In the genomic region with DNA sequence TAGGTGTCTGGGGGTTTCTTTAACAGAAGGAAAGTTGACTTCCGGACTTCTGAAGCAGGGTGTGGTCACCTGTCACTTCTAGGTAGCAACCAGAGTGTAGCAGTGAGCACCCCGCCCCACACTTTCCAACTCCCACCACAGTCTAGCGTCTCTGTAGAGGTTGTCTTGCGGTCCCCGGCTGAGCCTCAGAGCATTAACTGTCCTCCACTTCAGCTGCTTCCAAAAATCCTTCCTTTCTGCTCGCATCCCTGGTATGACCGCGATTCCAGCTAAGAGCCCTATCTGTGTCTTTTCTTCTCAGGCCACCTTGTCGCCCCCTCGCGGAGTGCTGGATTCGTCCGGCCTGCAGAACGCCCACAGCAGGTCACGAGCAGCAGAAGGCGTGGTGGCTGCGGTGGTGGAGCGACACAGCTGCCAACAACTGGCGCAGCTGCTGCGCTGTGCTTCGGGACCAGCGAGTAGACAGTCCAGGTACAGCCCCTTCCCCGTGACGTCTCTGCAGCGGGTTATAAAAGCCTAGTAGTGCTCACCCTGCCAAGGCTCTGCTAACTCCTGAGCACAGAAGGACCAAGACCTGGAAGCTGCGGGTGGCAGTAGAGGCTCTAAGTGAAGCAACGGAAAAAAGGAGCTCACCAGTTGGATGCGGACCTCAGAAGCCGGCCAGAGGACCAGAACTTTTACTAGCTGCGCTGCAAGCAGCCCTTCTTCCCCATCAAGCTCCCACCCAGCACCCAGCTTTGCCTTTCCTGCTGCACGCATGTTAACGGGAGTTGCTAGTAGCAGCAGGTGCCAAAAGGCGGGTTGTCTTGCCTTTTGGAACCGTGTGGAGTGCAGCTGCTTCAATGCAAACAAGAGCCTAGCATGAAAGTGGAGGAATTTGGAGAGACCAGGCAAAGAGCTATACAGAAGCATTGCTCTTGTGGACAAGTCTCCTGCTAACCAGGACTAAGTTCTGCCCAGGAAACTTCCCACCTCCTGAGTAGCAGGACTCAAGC, we compare ENCODE assay signal across 8 mouse cellular contexts. TPM values are rescaled to one million over a fixed set of nuclear protein-coding genes. Genes with fewer than 3 reads are reported as not detected.
DNase-seq lines count a peak whose midpoint lies in the region; ATAC-seq lines count a peak whose summit lies in the region.

No protein-coding gene starts in this region.

- H3K4me3 ChIP-seq in limb, embryonic 15.5 days = peak overlapping the region; percentile 37
- peak overlapping the region; percentile 27 for H3K4me3 ChIP-seq in neural tube, embryonic 11.5 days (ENCODE audit: low read depth, low read length)

- DNase-seq in adrenal gland, postnatal 14 days = peak; percentile 30
- DNase-seq in adrenal gland, adult (ENCODE audit: inconsistent age in 2 of 2, low spot score in 1 of 2) = no peak
- DNase-seq in thymus, postnatal 4 days = peak; percentile 29
- DNase-seq in thymus, postnatal 10 days (ENCODE audit: low spot score in 2 of 2) = no peak
- peak; percentile 6 to 12 for DNase-seq in heart, postnatal 14 days
- peak; percentile 53 for DNase-seq in neural tube, embryonic 11.5 days (ENCODE audit: low spot score)
- DNase-seq in adipocyte (ENCODE audit: low spot score) = no peak

- H3K9me3 ChIP-seq in limb, embryonic 15.5 days = no peaks in the 10 kb centered on the region
- H3K9me3 ChIP-seq in neural tube, embryonic 11.5 days (ENCODE audit: control insufficient read depth, low read length) = no peaks in the 10 kb centered on the region

- H3K9ac ChIP-seq in limb, embryonic 15.5 days = no peak overlapping the region
- H3K9ac ChIP-seq in neural tube, embryonic 11.5 days (ENCODE audit: low read length) = peak overlapping the region; percentile 18; the same call in 1 of the 2 replicates

- peak; percentile 73; the same call in 1 of the 2 replicates for ATAC-seq in limb, embryonic 15.5 days (ENCODE audit: insufficient number of reproducible peaks, low FRiP score, low TSS enrichment, low read depth)
- peak; percentile 39; the same call in 1 of the 2 replicates for ATAC-seq in neural tube, embryonic 11.5 days (ENCODE audit: insufficient read depth, low FRiP score, low TSS enrichment)

- no peaks in the 10 kb centered on the region for H3K36me3 ChIP-seq in limb, embryonic 15.5 days
- H3K36me3 ChIP-seq in neural tube, embryonic 11.5 days (ENCODE audit: control insufficient read depth, insufficient read depth, low read length) = no peaks in the 10 kb centered on the region

- peak overlapping the region; percentile 74 for H3K4me2 ChIP-seq in limb, embryonic 15.5 days
- H3K4me2 ChIP-seq in neural tube, embryonic 11.5 days (ENCODE audit: low read depth) = peak overlapping the region; percentile 58

- whole genome bisulfite sequencing in limb, embryonic 15.5 days = 1% methylated on average over 34 of the region's 34 CpGs
- under 1% methylated on average over 34 of the region's 34 CpGs for WGBS in neural tube, embryonic 11.5 days

- H3K27me3 ChIP-seq in limb, embryonic 15.5 days = peaks cover 54% of the 10 kb centered on the region
- peaks cover 20% of the 10 kb centered on the region for H3K27me3 ChIP-seq in neural tube, embryonic 11.5 days (ENCODE audit: control insufficient read depth, insufficient read depth, low read length)

- H3K27ac ChIP-seq in limb, embryonic 15.5 days = no peak overlapping the region
- no peak overlapping the region for H3K27ac ChIP-seq in neural tube, embryonic 11.5 days (ENCODE audit: low read depth, low read length)

- intact Hi-C loops in heart, postnatal 14 days (cut with DNase I) = no loop called here

- H3K4me1 ChIP-seq in limb, embryonic 15.5 days = peaks cover 25% of the 10 kb centered on the region
- no peaks in the 10 kb centered on the region for H3K4me1 ChIP-seq in neural tube, embryonic 11.5 days (ENCODE audit: control insufficient read depth, insufficient read depth, low read length)

RNA-seq across cellular contexts. Expression of gene Tacr1, which starts 0.7 kb away (rescaled TPM):
- total RNA-seq in adrenal gland, postnatal 14 days (2021) = 0.15 TPM in 1 of 2 replicates, not detected in the other
- not detected for total RNA-seq in heart, postnatal 14 days (2021)
- 0.25 and 0.36 TPM in 2 replicates for polyA plus RNA-seq in limb, embryonic 15.5 days (2015; fragmentation: Nextera tagmentation; extraction: Ambion mirVana)
- 0.90 and 1.1 TPM in 2 replicates for polyA plus RNA-seq in neural tube, embryonic 11.5 days (2014; fragmentation: Nextera tagmentation; extraction: Ambion mirVana)

Comparison
In these comparisons a context has a peak if more than half of its experiments do, and no peak if none do; other contexts are left out.
1. DNase-seq: peak in adrenal gland, postnatal 14 days (single experiment), thymus, postnatal 4 days (single experiment), heart, postnatal 14 days (2 of 2) and neural tube, embryonic 11.5 days (single experiment); none in adrenal gland, adult (0 of 2), thymus, postnatal 10 days (0 of 2) and adipocyte (single experiment).